Mouse (Mus musculus): Measurements from ENCODE around the gene Med16.

Med16 gene

GRCm38 (mm10) chr10:79886054-79886453 is 22.7 kb downstream of the Med16 start, which contains the start of gene Elane:
Gene Elane, plus strand, starts transcription at chr10:79886247.
- TF ChIP-seq GATA4 (IDR thresholded peaks at IDR 0.05; ENCODE audit: insufficient replicate concordance, low read length): no peak

- TF ChIP-seq GATA4 (IDR thresholded peaks at IDR 0.05; ENCODE audit: insufficient replicate concordance, low read length): no peak
These were observed 24.3 kb downstream of the Med16 start for GRCm38 (mm10) chr10:79884446-79884845.

DNA sequence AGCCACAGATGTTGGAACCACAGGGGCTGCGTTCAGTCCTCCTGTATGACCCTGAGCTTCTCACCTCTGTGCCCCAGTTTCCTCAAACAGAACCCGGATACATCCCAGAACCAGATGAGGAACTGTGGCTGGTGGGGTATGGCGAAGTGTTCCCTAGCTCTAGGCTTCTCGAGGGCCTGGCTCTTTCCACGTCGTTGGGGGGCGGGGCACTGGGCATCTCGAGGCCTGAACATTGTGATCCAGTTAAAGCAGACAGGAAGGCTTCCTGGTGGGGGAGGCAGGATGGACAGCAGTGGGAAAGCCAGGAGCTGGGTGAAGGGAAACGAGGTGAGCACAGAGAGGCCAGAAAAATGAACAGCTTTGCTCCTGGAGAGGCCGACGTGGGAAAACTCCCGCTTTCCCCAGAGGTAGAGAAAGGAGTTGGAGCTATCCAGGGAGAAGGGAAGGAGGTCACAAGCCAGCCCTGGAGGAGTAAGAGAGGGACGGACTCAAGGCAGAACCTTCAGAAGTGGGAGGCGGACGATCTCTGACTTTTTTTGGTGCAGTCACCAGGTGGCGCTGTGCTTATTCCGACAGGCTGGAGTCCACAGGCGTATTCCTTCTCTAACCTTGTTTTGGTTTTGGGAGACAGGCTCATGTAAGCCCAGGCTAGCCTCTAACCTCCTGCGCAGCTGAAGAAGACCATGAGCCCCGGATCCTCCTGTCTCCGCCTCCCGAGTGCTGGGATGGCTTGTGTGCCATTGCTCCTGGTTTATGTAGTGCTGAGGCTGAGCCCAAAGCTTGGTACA is 25.2 kb downstream of the Med16 start:
- no peak for TF ChIP-seq GATA4 (IDR thresholded peaks at IDR 0.05; ENCODE audit: insufficient replicate concordance, low read length)

GRCm38 (mm10) chr10:79881981-79882380 is 26.7 kb downstream of the Med16 start:
- no peak for TF ChIP-seq GATA4 (IDR thresholded peaks at IDR 0.05; ENCODE audit: insufficient replicate concordance, low read length)

GRCm38 (mm10) chr10:79880721-79881120 is 28.0 kb downstream of the Med16 start:
- TF ChIP-seq GATA4 (IDR thresholded peaks at IDR 0.05; ENCODE audit: insufficient replicate concordance, low read length): no peak

GRCm38 (mm10) chr10:79879527-79879926 is 29.2 kb downstream of the Med16 start:
- TF ChIP-seq GATA4 (IDR thresholded peaks at IDR 0.05; ENCODE audit: insufficient replicate concordance, low read length): no peak

GRCm38 (mm10) chr10:79877757-79878156 is 31.0 kb downstream of the Med16 start:
- no peak for TF ChIP-seq GATA4 (IDR thresholded peaks at IDR 0.05; ENCODE audit: insufficient replicate concordance, low read length)

DNA sequence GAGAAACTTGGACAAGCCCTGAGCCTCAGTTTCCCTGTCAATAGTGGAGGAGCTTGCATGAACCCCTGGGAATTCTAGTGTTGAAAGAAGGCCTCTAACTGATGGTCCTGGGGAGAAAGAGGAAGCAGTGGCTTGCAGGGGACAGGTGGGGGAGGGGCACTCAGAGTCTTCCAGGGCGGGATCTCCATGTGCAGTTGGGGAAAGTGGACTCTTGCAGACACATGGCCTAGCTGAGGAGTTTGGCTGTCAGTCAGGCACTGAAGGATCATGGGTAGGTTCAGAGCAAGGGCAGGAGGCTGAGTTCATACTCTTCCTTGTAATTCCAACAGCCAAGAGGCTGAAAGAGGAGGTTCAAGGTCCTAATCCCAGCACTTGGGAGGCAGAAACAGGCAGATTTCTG is 31.5 kb downstream of the Med16 start:
- no peak for TF ChIP-seq GATA4 (IDR thresholded peaks at IDR 0.05; ENCODE audit: insufficient replicate concordance, low read length)

- no peak for TF ChIP-seq GATA4 (IDR thresholded peaks at IDR 0.05; ENCODE audit: insufficient replicate concordance, low read length)
These were observed 34.3 kb downstream of the Med16 start, which contains the start of the genes Prtn3 and Plppr3 for GRCm38 (mm10) chr10:79874290-79874862. Gene Prtn3, plus strand, starts transcription at chr10:79874476. Gene Plppr3, minus strand, starts transcription at chr10:79874634.

GRCm38 (mm10) chr10:79873715-79874289 is 34.9 kb downstream of the Med16 start:
- TF ChIP-seq GATA4 (IDR thresholded peaks at IDR 0.05; ENCODE audit: insufficient replicate concordance, low read length): no peak

DNA sequence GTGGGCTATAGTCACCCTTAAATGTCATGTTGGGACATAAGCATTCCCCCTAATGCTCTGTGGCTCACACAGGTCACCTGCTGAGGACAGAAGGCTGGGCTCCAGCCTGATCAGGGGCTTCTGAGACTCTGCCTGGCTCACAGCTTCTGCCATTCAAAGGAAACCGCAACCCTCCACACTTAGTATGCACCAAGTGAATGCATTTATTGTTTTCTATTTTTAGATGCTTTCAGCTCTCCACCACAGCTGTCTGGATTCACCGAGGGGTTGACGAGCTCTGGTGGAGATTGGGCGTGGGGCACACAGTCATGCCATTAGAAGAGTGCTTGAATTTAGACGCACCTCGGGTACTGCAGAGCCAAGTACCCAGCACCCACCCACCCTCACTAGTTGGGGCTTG is 35.4 kb downstream of the Med16 start:
- no peak for TF ChIP-seq GATA4 (IDR thresholded peaks at IDR 0.05; ENCODE audit: insufficient replicate concordance, low read length)

DNA sequence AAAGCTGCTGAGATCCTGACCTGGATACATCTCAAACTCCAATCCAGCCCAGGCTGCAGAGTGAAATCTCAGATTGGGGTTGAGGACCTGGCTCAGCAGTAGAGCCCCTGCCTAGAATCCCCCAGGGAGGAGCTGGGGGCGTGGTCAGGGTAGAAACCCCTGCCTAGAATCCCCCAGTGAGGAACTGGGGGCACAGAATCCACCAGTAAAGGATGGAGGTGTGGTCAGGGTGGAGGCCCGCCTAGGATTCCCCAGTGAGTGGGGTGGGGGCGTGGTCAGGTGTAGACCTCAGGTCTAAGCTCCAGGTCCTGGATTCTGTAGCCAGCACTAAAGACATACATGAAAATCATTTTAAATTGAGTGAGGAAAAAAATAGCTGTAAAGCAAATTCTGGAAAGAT is 35.9 kb downstream of the Med16 start:
- no peak for TF ChIP-seq GATA4 (IDR thresholded peaks at IDR 0.05; ENCODE audit: insufficient replicate concordance, low read length)

- no peak for TF ChIP-seq GATA4 (IDR thresholded peaks at IDR 0.05; ENCODE audit: insufficient replicate concordance, low read length)
These were observed 36.9 kb downstream of the Med16 start for GRCm38 (mm10) chr10:79871845-79872244.

GRCm38 (mm10) chr10:79866601-79867000 is 42.1 kb downstream of the Med16 start:
- no peak for TF ChIP-seq GATA4 (IDR thresholded peaks at IDR 0.05; ENCODE audit: insufficient replicate concordance, low read length)

- no peak for TF ChIP-seq GATA4 (IDR thresholded peaks at IDR 0.05; ENCODE audit: insufficient replicate concordance, low read length)
These were observed 42.9 kb downstream of the Med16 start for GRCm38 (mm10) chr10:79865801-79866295.

GRCm38 (mm10) chr10:79865189-79865601 is 43.5 kb downstream of the Med16 start:
- no peak for TF ChIP-seq GATA4 (IDR thresholded peaks at IDR 0.05; ENCODE audit: insufficient replicate concordance, low read length)
